Mouse (Mus musculus): Measurements from ENCODE around the gene Myh14.

- no peak for TF ChIP-seq POLR2A (IDR thresholded peaks at IDR 0.05; ENCODE audit: insufficient read depth, low read depth, low read length)
- no peak for TF ChIP-seq CTCF (IDR thresholded peaks at IDR 0.05; ENCODE audit: insufficient read depth, low read depth, low read length)
Observed at GRCm38 (mm10) chr7:44582709-44583108, 87.9 kb downstream of the Myh14 start.

Data from olfactory bulb, adult 2 months (tissue).